Mouse (Mus musculus): Measurements from ENCODE around the gene Stk24. TPM values are rescaled to one million over a fixed set of nuclear protein-coding genes. Genes with fewer than 3 reads are reported as not detected.

Gene Stk24
- polyA plus RNA-seq, 1 experiment from 2014 or later = 32.8 TPM

GRCm38 (mm10) chr14:121373901-121374300 is 5.9 kb downstream of the Stk24 start:
- DNase-seq (ENCODE audit: low spot score) = no peak
- Histone ChIP-seq H3K4me3 (no peak overlapping the region), H3K36me3 (peaks cover 28% of the 10 kb centered on the region), H3K4me1 (replicated peaks) (peaks cover 42% of the 10 kb centered on the region), H3K27me3 (ENCODE audit: insufficient read depth, poor library complexity, severe bottlenecking) (no peaks in the 10 kb centered on the region), H3K9me3 (no peaks in the 10 kb centered on the region), H3K27ac (no peak overlapping the region)
- 92% methylated on average over 4 of the region's 4 CpGs for WGBS

GRCm38 (mm10) chr14:121373020-121373419 is 6.8 kb downstream of the Stk24 start:
- Histone ChIP-seq H3K9me3 (no peaks in the 10 kb centered on the region), H3K4me1 (replicated peaks) (peaks cover 45% of the 10 kb centered on the region), H3K36me3 (peaks cover 28% of the 10 kb centered on the region), H3K27me3 (ENCODE audit: insufficient read depth, poor library complexity, severe bottlenecking) (no peaks in the 10 kb centered on the region), H3K27ac (no peak overlapping the region), H3K4me3 (no peak overlapping the region)
- DNase-seq (ENCODE audit: low spot score) = no peak
- WGBS = 93% methylated on average over 9 of the region's 9 CpGs

DNA sequence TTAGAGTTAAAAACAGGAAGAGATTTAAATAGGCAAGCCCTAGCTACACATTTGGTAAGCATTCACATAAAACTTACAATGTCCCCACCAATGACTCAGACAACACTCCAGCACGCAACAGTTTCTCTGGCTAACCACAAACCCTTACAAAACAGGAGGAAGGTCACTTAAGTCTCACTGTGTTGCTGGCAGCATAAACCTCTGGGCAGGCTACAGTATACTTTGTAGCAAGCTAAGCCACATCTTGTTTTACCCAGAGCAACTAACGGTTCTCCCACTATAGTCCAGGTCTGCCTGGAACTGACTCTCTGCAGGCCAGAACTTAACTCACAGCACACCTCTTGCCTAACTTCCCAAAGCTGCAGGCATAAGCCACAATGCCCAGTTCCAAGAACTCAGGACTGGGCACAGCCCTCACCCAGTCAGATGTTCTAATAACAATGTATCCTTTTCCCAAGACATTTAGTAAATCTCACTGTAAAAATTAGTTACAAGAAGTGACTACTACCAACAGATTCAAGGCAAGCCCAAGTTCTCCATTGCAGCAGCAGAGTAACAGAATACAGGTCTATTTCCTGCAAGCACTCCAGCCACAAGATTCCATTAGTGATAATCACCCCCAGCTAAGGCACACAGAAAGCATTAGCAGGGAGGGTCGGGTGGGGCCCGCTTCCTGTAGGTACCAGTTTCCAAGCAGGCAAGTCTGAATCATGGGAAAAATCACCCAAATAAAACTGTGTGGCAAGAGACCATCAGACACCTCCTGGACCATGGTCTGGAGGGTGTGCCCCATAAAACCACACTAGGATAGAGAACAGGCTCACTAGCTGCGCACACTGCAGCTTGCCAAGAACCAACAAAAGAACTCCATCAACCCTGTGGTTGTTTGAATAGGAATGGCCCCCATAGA is 7.6 kb downstream of the Stk24 start:
- Histone ChIP-seq H3K9me3 (no peaks in the 10 kb centered on the region), H3K27me3 (ENCODE audit: insufficient read depth, poor library complexity, severe bottlenecking) (no peaks in the 10 kb centered on the region), H3K4me1 (replicated peaks) (peaks cover 43% of the 10 kb centered on the region), H3K4me3 (no peak overlapping the region), H3K27ac (no peak overlapping the region), H3K36me3 (peaks cover 28% of the 10 kb centered on the region)
- DNase-seq (ENCODE audit: low spot score) = no peak
- 87% methylated on average over 5 of the region's 5 CpGs for WGBS

DNA sequence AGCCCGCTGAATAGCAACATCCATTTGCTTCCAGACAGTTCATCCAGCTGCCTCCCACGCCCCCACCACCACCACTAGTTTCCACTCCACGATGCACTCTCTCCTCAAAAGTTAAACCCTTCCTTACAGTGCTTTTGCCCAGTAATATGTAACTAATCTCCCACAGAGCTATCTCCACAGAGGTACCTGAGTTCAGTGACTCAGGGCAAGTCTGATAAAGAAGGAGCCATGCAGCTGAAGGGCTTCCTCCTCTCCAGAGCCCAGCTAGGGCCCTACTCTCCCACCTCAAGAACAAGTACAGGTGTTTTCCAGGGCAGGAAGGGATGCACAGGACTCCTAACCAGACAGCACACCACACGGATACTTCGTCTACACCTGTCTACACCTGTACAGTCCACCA is 10.4 kb downstream of the Stk24 start:
- WGBS = 66% methylated on average over 5 of the region's 5 CpGs
- peaks cover 52% of the 10 kb centered on the region for H3K4me1 ChIP-seq (replicated peaks)

DNA sequence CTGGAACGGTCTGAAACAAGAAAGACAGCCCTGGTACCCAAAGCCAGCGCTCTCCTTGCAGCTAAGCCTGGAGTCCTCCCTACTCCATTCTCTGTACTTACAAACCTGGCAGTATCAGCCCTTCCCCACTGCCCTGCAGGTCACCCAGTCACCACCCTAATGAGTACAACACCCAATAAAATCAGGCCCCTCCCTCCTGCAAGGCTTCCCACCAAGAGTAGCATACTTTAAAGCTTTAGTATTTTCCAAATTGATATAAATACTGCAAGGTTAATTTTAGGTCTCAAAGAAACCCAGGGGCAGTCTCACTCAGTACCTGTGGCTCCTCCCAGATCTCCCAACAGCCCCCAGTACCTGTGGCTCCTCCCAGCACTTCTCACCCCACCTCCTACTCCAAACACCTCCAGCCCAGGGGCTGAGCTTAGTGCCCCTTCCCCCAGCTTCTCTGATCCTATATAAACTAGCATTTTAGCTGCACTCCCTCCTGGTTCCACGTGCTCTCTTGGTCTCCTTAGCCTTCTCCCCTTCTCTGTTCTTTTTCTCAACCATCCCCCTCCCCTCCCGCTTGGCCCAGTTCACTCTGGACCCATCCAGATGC is 11.6 kb downstream of the Stk24 start:
- Histone ChIP-seq H3K27me3 (ENCODE audit: insufficient read depth, poor library complexity, severe bottlenecking) (no peaks in the 10 kb centered on the region), H3K27ac (no peak overlapping the region), H3K36me3 (peaks cover 32% of the 10 kb centered on the region), H3K4me1 (replicated peaks) (peaks cover 52% of the 10 kb centered on the region), H3K4me3 (no peak overlapping the region), H3K9me3 (no peaks in the 10 kb centered on the region)
- 63% methylated on average over 4 of the region's 4 CpGs for WGBS
- no peak for DNase-seq (ENCODE audit: low spot score)

More for the DNA sequence above, 10.4 kb downstream of the Stk24 start:
- H3K27me3 ChIP-seq (ENCODE audit: insufficient read depth, poor library complexity, severe bottlenecking) = no peaks in the 10 kb centered on the region
- H3K4me3 ChIP-seq = no peak overlapping the region
- H3K9me3 ChIP-seq = no peaks in the 10 kb centered on the region
- peaks cover 27% of the 10 kb centered on the region for H3K36me3 ChIP-seq
- no peak overlapping the region for H3K27ac ChIP-seq
- DNase-seq (ENCODE audit: low spot score) = no peak

GRCm38 (mm10) chr14:121365991-121366728 is 13.7 kb downstream of the Stk24 start:
- WGBS = 80% methylated on average over 17 of the region's 17 CpGs
- peaks cover 39% of the 10 kb centered on the region for H3K36me3 ChIP-seq
- 0 out of 2 replicates have a peak overlapping the region, but pooled peaks have one; percentile 30 for H3K27ac ChIP-seq
- peaks cover 42% of the 10 kb centered on the region for H3K4me1 ChIP-seq (replicated peaks)
- no peaks in the 10 kb centered on the region for H3K27me3 ChIP-seq (ENCODE audit: insufficient read depth, poor library complexity, severe bottlenecking)
- DNase-seq (ENCODE audit: low spot score) = no peak
- H3K4me3 ChIP-seq = no peak overlapping the region
- no peaks in the 10 kb centered on the region for H3K9me3 ChIP-seq

- peaks cover 44% of the 10 kb centered on the region for H3K36me3 ChIP-seq
- no peak overlapping the region for H3K4me3 ChIP-seq
- H3K4me1 ChIP-seq (replicated peaks) = peaks cover 46% of the 10 kb centered on the region
- no peaks in the 10 kb centered on the region for H3K27me3 ChIP-seq (ENCODE audit: insufficient read depth, poor library complexity, severe bottlenecking)
- H3K9me3 ChIP-seq = no peaks in the 10 kb centered on the region
- DNase-seq (ENCODE audit: low spot score) = no peak
- H3K27ac ChIP-seq = 0 out of 2 replicates have a peak overlapping the region, but pooled peaks have one; percentile 30
- WGBS = 80% methylated on average over 7 of the region's 7 CpGs
These were observed 14.4 kb downstream of the Stk24 start for GRCm38 (mm10) chr14:121365390-121365789.

DNA sequence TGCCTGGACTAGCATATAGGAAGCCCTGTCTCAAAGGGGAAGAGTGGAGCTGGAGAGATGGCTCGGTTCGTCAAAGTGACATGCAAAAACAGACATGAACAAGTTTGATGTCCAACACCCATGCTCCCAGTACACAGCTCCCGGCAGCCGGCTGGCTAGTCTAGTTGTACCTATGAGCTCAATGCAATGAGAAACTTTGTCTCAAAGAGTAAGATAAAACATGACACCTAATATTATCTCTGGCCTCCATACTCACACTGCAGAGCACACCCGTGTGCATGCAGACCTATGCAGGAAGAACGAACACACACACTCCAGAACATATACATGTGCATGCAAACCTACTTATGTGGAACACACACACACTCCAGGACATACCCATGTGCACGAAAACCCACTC is 15.5 kb downstream of the Stk24 start:
- no peak overlapping the region for H3K27ac ChIP-seq
- DNase-seq (ENCODE audit: low spot score) = no peak
- no peaks in the 10 kb centered on the region for H3K9me3 ChIP-seq
- peaks cover 44% of the 10 kb centered on the region for H3K36me3 ChIP-seq
- peaks cover 51% of the 10 kb centered on the region for H3K4me1 ChIP-seq (replicated peaks)
- H3K27me3 ChIP-seq (ENCODE audit: insufficient read depth, poor library complexity, severe bottlenecking) = no peaks in the 10 kb centered on the region
- H3K4me3 ChIP-seq = no peak overlapping the region
- 96% methylated on average over 7 of the region's 7 CpGs for WGBS

GRCm38 (mm10) chr14:121361319-121362114 is 18.3 kb downstream of the Stk24 start:
- no peaks in the 10 kb centered on the region for H3K27me3 ChIP-seq (ENCODE audit: insufficient read depth, poor library complexity, severe bottlenecking)
- 94% methylated on average over 17 of the region's 17 CpGs for WGBS
- no peak overlapping the region for H3K27ac ChIP-seq
- no peak overlapping the region for H3K4me3 ChIP-seq
- DNase-seq (ENCODE audit: low spot score) = no peak
- H3K36me3 ChIP-seq = peaks cover 44% of the 10 kb centered on the region
- H3K4me1 ChIP-seq (replicated peaks) = peaks cover 42% of the 10 kb centered on the region
- H3K9me3 ChIP-seq = no peaks in the 10 kb centered on the region

DNA sequence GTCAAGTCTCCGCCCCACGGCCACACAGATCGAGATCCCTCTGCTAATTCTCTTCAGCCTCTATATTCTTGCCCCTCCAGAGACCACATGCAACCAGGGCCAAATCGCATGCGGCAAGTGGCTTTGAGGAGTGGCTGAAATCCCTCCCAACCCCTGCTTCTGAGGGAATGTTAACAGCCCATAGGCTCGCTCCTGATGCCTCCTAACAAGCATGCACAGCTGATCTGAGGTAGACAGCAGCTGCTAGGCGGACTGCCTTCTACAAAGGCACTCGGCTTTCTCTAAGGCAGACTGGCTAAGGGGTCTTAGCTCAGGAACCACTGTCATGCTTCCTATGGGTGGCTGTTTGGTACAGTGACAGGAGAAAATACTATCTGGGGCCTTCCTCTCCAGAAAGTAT is 20.0 kb downstream of the Stk24 start:
- no peak for DNase-seq (ENCODE audit: low spot score)
- peaks cover 44% of the 10 kb centered on the region for H3K36me3 ChIP-seq
- WGBS = 75% methylated on average over 8 of the region's 8 CpGs
- no peak overlapping the region for H3K27ac ChIP-seq
- no peaks in the 10 kb centered on the region for H3K27me3 ChIP-seq (ENCODE audit: insufficient read depth, poor library complexity, severe bottlenecking)
- H3K4me1 ChIP-seq (replicated peaks) = peaks cover 32% of the 10 kb centered on the region
- H3K4me3 ChIP-seq = no peak overlapping the region
- H3K9me3 ChIP-seq = no peaks in the 10 kb centered on the region

- peaks cover 38% of the 10 kb centered on the region for H3K4me1 ChIP-seq (replicated peaks)
These were observed 20.8 kb downstream of the Stk24 start for GRCm38 (mm10) chr14:121359015-121359414.

GRCm38 (mm10) chr14:121358327-121358726 is 21.5 kb downstream of the Stk24 start:
- Histone ChIP-seq H3K4me1 (replicated peaks) (peaks cover 38% of the 10 kb centered on the region), H3K27ac (no peak overlapping the region), H3K27me3 (ENCODE audit: insufficient read depth, poor library complexity, severe bottlenecking) (no peaks in the 10 kb centered on the region), H3K4me3 (no peak overlapping the region), H3K9me3 (no peaks in the 10 kb centered on the region), H3K36me3 (peaks cover 32% of the 10 kb centered on the region)
- no peak for DNase-seq (ENCODE audit: low spot score)
- WGBS = 90% methylated on average over 1 of the region's 1 CpGs

More at GRCm38 (mm10) chr14:121359015-121359414, 20.8 kb downstream of the Stk24 start:
- peaks cover 37% of the 10 kb centered on the region for H3K36me3 ChIP-seq
- 50% methylated on average over 3 of the region's 3 CpGs for WGBS
- no peak overlapping the region for H3K4me3 ChIP-seq
- H3K9me3 ChIP-seq = no peaks in the 10 kb centered on the region
- H3K27me3 ChIP-seq (ENCODE audit: insufficient read depth, poor library complexity, severe bottlenecking) = no peaks in the 10 kb centered on the region
- H3K27ac ChIP-seq = no peak overlapping the region
- DNase-seq (ENCODE audit: low spot score) = no peak

Measured in hindbrain, embryonic 10.5 days (tissue).